Mouse (Mus musculus): ENCODE measurements around the gene Gart. TPM values are rescaled to one million over a fixed set of nuclear protein-coding genes. Genes with fewer than 3 reads are reported as not detected.

Gart gene
- polyA plus RNA-seq (2015; fragmentation: Nextera tagmentation; extraction: Ambion mirVana) = 72.6 and 77.2 TPM in 2 replicates

- Histone ChIP-seq H3K4me3 (peak within 1 kb of the TSS; percentile 90), H3K4me2 (peak within 1 kb of the TSS; percentile 98), H3K4me1 (peaks cover 25% of the 10 kb centered on the region), H3K27me3 (replicated peaks) (no peaks in the 10 kb centered on the region), H3K9me3 (no peaks in the 10 kb centered on the region), H3K36me3 (peaks cover 24% of the 10 kb centered on the region), H3K9ac (peak within 1 kb of the TSS; percentile 95), H3K27ac (replicated peaks) (peak within 1 kb of the TSS; percentile 100)
- WGBS = under 1% methylated on average over 59 of the region's 59 CpGs
- ATAC-seq (ENCODE audit: extremely low read depth, insufficient number of reproducible peaks, low FRiP score, low TSS enrichment) = peak; percentile 85
Observed at GRCm38 (mm10) chr16:91646681-91647419, at the start of gene Gart. Gene Gart, minus strand, starts transcription at chr16:91646952.

GRCm38 (mm10) chr16:91695108-91695755, 48.5 kb upstream of the Gart start:
- Histone ChIP-seq H3K4me2 (no peak overlapping the region), H3K27me3 (replicated peaks) (no peaks in the 10 kb centered on the region), H3K9me3 (no peaks in the 10 kb centered on the region), H3K4me3 (no peak overlapping the region), H3K27ac (replicated peaks) (no peak overlapping the region), H3K4me1 (peaks cover 8% of the 10 kb centered on the region; the same call in 1 of the 2 replicates), H3K36me3 (peaks cover 48% of the 10 kb centered on the region), H3K9ac (peak overlapping the region; percentile 51)
- WGBS = 56% methylated on average over 8 of the region's 8 CpGs
- no peak for ATAC-seq (ENCODE audit: extremely low read depth, insufficient number of reproducible peaks, low FRiP score, low TSS enrichment)

- H3K4me1 ChIP-seq = peaks cover 13% of the 10 kb centered on the region
- H3K9ac ChIP-seq = no peak overlapping the region; the same call in 1 of the 2 replicates
- ATAC-seq (ENCODE audit: extremely low read depth, insufficient number of reproducible peaks, low FRiP score, low TSS enrichment) = peak; percentile 83; the same call in 1 of the 2 replicates
- H3K27me3 ChIP-seq (replicated peaks) = no peaks in the 10 kb centered on the region
- H3K36me3 ChIP-seq = peaks cover 41% of the 10 kb centered on the region
- no peaks in the 10 kb centered on the region for H3K9me3 ChIP-seq
- no peak overlapping the region for H3K27ac ChIP-seq (replicated peaks)
- 27% methylated on average over 14 of the region's 14 CpGs for WGBS
- H3K4me3 ChIP-seq = no peak overlapping the region
- H3K4me2 ChIP-seq = no peak overlapping the region
Observed at GRCm38 (mm10) chr16:91694455-91695084, 47.8 kb upstream of the Gart start.

GRCm38 (mm10) chr16:91689791-91690190, 43.0 kb upstream of the Gart start:
- peak overlapping the region; percentile 57 for H3K9ac ChIP-seq

GRCm38 (mm10) chr16:91688619-91689334, 42.0 kb upstream of the Gart start, which contains the start of gene Donson:
Gene Donson, minus strand, starts transcription at chr16:91688770.
- Histone ChIP-seq H3K4me3 (peak within 1 kb of the TSS; percentile 94), H3K27me3 (replicated peaks) (no peaks in the 10 kb centered on the region), H3K4me2 (peak within 1 kb of the TSS; percentile 91), H3K9ac (peak within 1 kb of the TSS; percentile 95), H3K27ac (replicated peaks) (peak within 1 kb of the TSS; percentile 89), H3K4me1 (peaks cover 23% of the 10 kb centered on the region), H3K36me3 (peaks cover 29% of the 10 kb centered on the region), H3K9me3 (no peaks in the 10 kb centered on the region)
- peak; percentile 97 for ATAC-seq (ENCODE audit: extremely low read depth, insufficient number of reproducible peaks, low FRiP score, low TSS enrichment)
- under 1% methylated on average over 70 of the region's 71 CpGs for WGBS

More at GRCm38 (mm10) chr16:91689791-91690190, 43.0 kb upstream of the Gart start:
- peaks cover 22% of the 10 kb centered on the region for H3K36me3 ChIP-seq
- H3K27ac ChIP-seq (replicated peaks) = 0 out of 2 replicates have a peak overlapping the region, but pooled peaks have one; percentile 24
- H3K4me1 ChIP-seq = peaks cover 24% of the 10 kb centered on the region
- WGBS = 41% methylated on average over 7 of the region's 7 CpGs
- peak overlapping the region; percentile 91 for H3K4me2 ChIP-seq
- no peaks in the 10 kb centered on the region for H3K27me3 ChIP-seq (replicated peaks)
- ATAC-seq (ENCODE audit: extremely low read depth, insufficient number of reproducible peaks, low FRiP score, low TSS enrichment) = no peak
- no peaks in the 10 kb centered on the region for H3K9me3 ChIP-seq
- H3K4me3 ChIP-seq = peak overlapping the region; percentile 94

GRCm38 (mm10) chr16:91688023-91688618, 41.4 kb upstream of the Gart start:
- under 1% methylated on average over 51 of the region's 51 CpGs for WGBS
- peak overlapping the region; percentile 94 for H3K4me3 ChIP-seq
- peak overlapping the region; percentile 91 for H3K4me2 ChIP-seq
- H3K9me3 ChIP-seq = no peaks in the 10 kb centered on the region
- H3K27ac ChIP-seq (replicated peaks) = peak overlapping the region; percentile 89
- H3K9ac ChIP-seq = peak overlapping the region; percentile 95
- no peaks in the 10 kb centered on the region for H3K27me3 ChIP-seq (replicated peaks)
- peaks cover 31% of the 10 kb centered on the region for H3K36me3 ChIP-seq
- peak; percentile 51 for ATAC-seq (ENCODE audit: extremely low read depth, insufficient number of reproducible peaks, low FRiP score, low TSS enrichment)
- H3K4me1 ChIP-seq = peaks cover 23% of the 10 kb centered on the region

- H3K27ac ChIP-seq (replicated peaks) = no peak overlapping the region
- H3K4me2 ChIP-seq = 0 out of 2 replicates have a peak overlapping the region, but pooled peaks have one; percentile 9
- H3K9me3 ChIP-seq = no peaks in the 10 kb centered on the region
- no peaks in the 10 kb centered on the region for H3K27me3 ChIP-seq (replicated peaks)
- no peak overlapping the region for H3K9ac ChIP-seq
- ATAC-seq (ENCODE audit: extremely low read depth, insufficient number of reproducible peaks, low FRiP score, low TSS enrichment) = no peak
- peaks cover 48% of the 10 kb centered on the region for H3K36me3 ChIP-seq
- peaks cover 23% of the 10 kb centered on the region for H3K4me1 ChIP-seq
- no peak overlapping the region for H3K4me3 ChIP-seq
- 78% methylated on average over 5 of the region's 5 CpGs for WGBS
Observed at GRCm38 (mm10) chr16:91686369-91686768, 39.6 kb upstream of the Gart start.

- WGBS = 75% methylated on average over 5 of the region's 5 CpGs
- no peak overlapping the region for H3K4me2 ChIP-seq
- H3K9me3 ChIP-seq = no peaks in the 10 kb centered on the region
- H3K9ac ChIP-seq = no peak overlapping the region
- no peaks in the 10 kb centered on the region for H3K27me3 ChIP-seq (replicated peaks)
- peaks cover 23% of the 10 kb centered on the region for H3K4me1 ChIP-seq
- peaks cover 56% of the 10 kb centered on the region for H3K36me3 ChIP-seq
- H3K4me3 ChIP-seq = no peak overlapping the region
- no peak for ATAC-seq (ENCODE audit: extremely low read depth, insufficient number of reproducible peaks, low FRiP score, low TSS enrichment)
- H3K27ac ChIP-seq (replicated peaks) = no peak overlapping the region
Observed at GRCm38 (mm10) chr16:91685526-91685925, 38.8 kb upstream of the Gart start.

GRCm38 (mm10) chr16:91680656-91681055, 33.9 kb upstream of the Gart start:
- no peaks in the 10 kb centered on the region for H3K4me1 ChIP-seq

GRCm38 (mm10) chr16:91678147-91678911, 31.6 kb upstream of the Gart start:
- Histone ChIP-seq H3K9ac (no peak overlapping the region), H3K4me2 (no peak overlapping the region), H3K36me3 (peaks cover 98% of the 10 kb centered on the region), H3K4me1 (no peaks in the 10 kb centered on the region), H3K27ac (replicated peaks) (no peak overlapping the region), H3K27me3 (replicated peaks) (no peaks in the 10 kb centered on the region), H3K4me3 (no peak overlapping the region), H3K9me3 (no peaks in the 10 kb centered on the region)
- WGBS = 89% methylated on average over 5 of the region's 5 CpGs
- ATAC-seq (ENCODE audit: extremely low read depth, insufficient number of reproducible peaks, low FRiP score, low TSS enrichment) = no peak

More at GRCm38 (mm10) chr16:91680656-91681055, 33.9 kb upstream of the Gart start:
- H3K27ac ChIP-seq (replicated peaks) = no peak overlapping the region
- H3K27me3 ChIP-seq (replicated peaks) = no peaks in the 10 kb centered on the region
- H3K9ac ChIP-seq = no peak overlapping the region
- no peaks in the 10 kb centered on the region for H3K9me3 ChIP-seq
- 77% methylated on average over 5 of the region's 5 CpGs for WGBS
- H3K4me3 ChIP-seq = no peak overlapping the region
- peaks cover 97% of the 10 kb centered on the region for H3K36me3 ChIP-seq
- no peak overlapping the region for H3K4me2 ChIP-seq
- no peak for ATAC-seq (ENCODE audit: extremely low read depth, insufficient number of reproducible peaks, low FRiP score, low TSS enrichment)

All from heart, embryonic 13.5 days (tissue).